Mouse (Mus musculus) MEL (cell line): ENCODE results near the gene Acacb. TPM values are rescaled to one million over a fixed set of nuclear protein-coding genes. Genes with fewer than 3 reads are reported as not detected.

Source experiments
- DNase-seq: peaks from one replicate; pipeline ENCODE4 v3.0.0; 2011; ENCODE audit warnings: low read depth, low spot score
- H3K27ac ChIP-seq: 2 replicates; pipeline ENCODE4 v1.5.1; 2012; ENCODE audit warnings: low read depth, mild to moderate bottlenecking, control low read depth, low read length, moderate library complexity; ENCODE audit not compliant: control insufficient read depth
- H3K27me3 ChIP-seq, 2 experiments: fragments of 150-350 bp in 1 of 2; sonication (generic) in 1 of 2; 2 replicates each; pipeline ENCODE4 v1.6.1; 2012; ENCODE audit warnings: low read length in 2 of 2, mild to moderate bottlenecking in 2 of 2, improper control_type of control experiment in 1 of 2, moderate library complexity in 1 of 2; ENCODE audit not compliant: insufficient read depth in 2 of 2, control insufficient read depth in 1 of 2
- H3K36me3 ChIP-seq, 2 experiments: 2 replicates each; pipeline ENCODE4 v1.6.1; 2012 to 2014; ENCODE audit warnings: low read length in 2 of 2, improper control_type of control experiment in 1 of 2, inconsistent platforms in 1 of 2, mild to moderate bottlenecking in 1 of 2; ENCODE audit not compliant: insufficient read depth in 2 of 2, control insufficient read depth in 1 of 2
- H3K4me1 ChIP-seq, 2 experiments: fragments of 150-350 bp in 1 of 2; sonication (generic) in 1 of 2; 2 replicates each; pipeline ENCODE4 v1.6.1; 2012; ENCODE audit warnings: low read length in 2 of 2, improper control_type of control experiment in 1 of 2, mild to moderate bottlenecking in 1 of 2; ENCODE audit not compliant: insufficient read depth in 2 of 2, control insufficient read depth in 1 of 2
- H3K4me3 ChIP-seq, 2 experiments: fragments of 150-350 bp in 1 of 2; sonication (generic) in 1 of 2; 2 replicates each; pipeline ENCODE4 v1.5.1; 2012; ENCODE audit warnings: low read depth in 2 of 2, low read length in 2 of 2, mild to moderate bottlenecking in 2 of 2, moderate library complexity in 2 of 2, control low read depth in 1 of 2, improper control_type of control experiment in 1 of 2; ENCODE audit not compliant: control insufficient read depth in 1 of 2, insufficient read depth in 1 of 2
- H3K79me2 ChIP-seq: 2 replicates; pipeline ENCODE4 v1.6.1; 2012; ENCODE audit warnings: mild to moderate bottlenecking, low read length, moderate library complexity; ENCODE audit not compliant: control insufficient read depth, poor library complexity, insufficient read depth
- H3K9ac ChIP-seq: 2 replicates; pipeline ENCODE4 v1.6.1; 2012; ENCODE audit warnings: low read depth, mild to moderate bottlenecking, control low read depth, low read length, moderate library complexity; ENCODE audit not compliant: control insufficient read depth, poor library complexity, severe bottlenecking
- H3K9me3 ChIP-seq: fragments of 150-350 bp; sonication (generic); replicated peaks from 2 replicates; pipeline ENCODE4 v1.6.1; 2012; ENCODE audit warnings: mild to moderate bottlenecking, low read length, improper control_type of control experiment, moderate library complexity; ENCODE audit not compliant: insufficient read depth
- BHLHE40 ChIP-seq: IDR thresholded peaks from 2 replicates; pipeline ENCODE4 v1.6.1; 2012; ENCODE audit warnings: low read depth, mild to moderate bottlenecking, inconsistent platforms, low read length, improper control_type of control experiment, borderline replicate concordance
- CHD2 ChIP-seq: IDR thresholded peaks from 2 replicates; pipeline ENCODE4 v1.6.1; 2011; ENCODE audit warnings: low read length, improper control_type of control experiment
- E2F4 ChIP-seq: IDR thresholded peaks from 2 replicates; pipeline ENCODE4 v1.6.1; 2011; ENCODE audit warnings: low read depth, low read length, improper control_type of control experiment, borderline replicate concordance
- EP300 ChIP-seq, 2 experiments: IDR thresholded peaks; 2 replicates each; pipeline ENCODE4 v1.6.1; 2011; ENCODE audit warnings: improper control_type of control experiment in 2 of 2, low read length in 2 of 2, low read depth in 1 of 2, mild to moderate bottlenecking in 1 of 2
- GATA1 ChIP-seq: IDR thresholded peaks from 2 replicates; pipeline ENCODE4 v1.6.1; 2011; ENCODE audit warnings: low read depth, low read length, improper control_type of control experiment
- HCFC1 ChIP-seq: IDR thresholded peaks from 2 replicates; pipeline ENCODE4 v1.6.1; 2012; ENCODE audit warnings: low read depth, mild to moderate bottlenecking, inconsistent platforms, low read length, improper control_type of control experiment, moderate library complexity
- JUND ChIP-seq: IDR thresholded peaks from 2 replicates; pipeline ENCODE4 v1.6.1; 2011; ENCODE audit warnings: low read depth, mild to moderate bottlenecking, improper control_type of control experiment, low read length
- MAFK ChIP-seq: IDR thresholded peaks from 2 replicates; pipeline ENCODE4 v1.6.1; 2011; ENCODE audit warnings: low read depth, mild to moderate bottlenecking, low read length, improper control_type of control experiment, borderline replicate concordance
- MAX ChIP-seq: IDR thresholded peaks from 2 replicates; pipeline ENCODE4 v1.6.1; 2011; ENCODE audit warnings: low read length, improper control_type of control experiment
- MYB ChIP-seq: IDR thresholded peaks from 2 replicates; pipeline ENCODE4 v1.6.1; 2011; ENCODE audit warnings: mild to moderate bottlenecking, low read depth, low read length, improper control_type of control experiment
- MYC ChIP-seq: IDR thresholded peaks from 2 replicates; pipeline ENCODE4 v1.6.1; 2011; ENCODE audit warnings: low read depth, mild to moderate bottlenecking, low read length, improper control_type of control experiment, moderate library complexity
- NELFE ChIP-seq: IDR thresholded peaks from 2 replicates; pipeline ENCODE4 v1.6.1; 2011; ENCODE audit warnings: low read depth, low read length, improper control_type of control experiment
- NRF1 ChIP-seq: IDR thresholded peaks from 2 replicates; pipeline ENCODE4 v1.6.1; 2014; ENCODE audit warnings: low read depth, mild to moderate bottlenecking, inconsistent platforms, low read length, improper control_type of control experiment, moderate library complexity; ENCODE audit not compliant: poor library complexity, insufficient read depth, severe bottlenecking
- POLR2A ChIP-seq, 2 experiments: IDR thresholded peaks; 2 replicates each; pipeline ENCODE4 v1.6.1; 2011 to 2012; ENCODE audit warnings: low read length in 2 of 2, mild to moderate bottlenecking in 2 of 2, control low read depth in 1 of 2, improper control_type of control experiment in 1 of 2, low read depth in 1 of 2, moderate library complexity in 1 of 2; ENCODE audit not compliant: control insufficient read depth in 1 of 2, insufficient read depth in 1 of 2, poor library complexity in 1 of 2
- POLR2AphosphoS2 ChIP-seq: IDR thresholded peaks from 2 replicates; pipeline ENCODE4 v1.6.1; 2011; ENCODE audit warnings: low read length, improper control_type of control experiment
- POLR2AphosphoS5 ChIP-seq: IDR thresholded peaks from 2 replicates; pipeline ENCODE4 v1.6.1; 2012; ENCODE audit warnings: low read depth, borderline replicate concordance, mild to moderate bottlenecking, inconsistent platforms, low read length, moderate library complexity, mixed read lengths
- RAD21 ChIP-seq: IDR thresholded peaks from 2 replicates; pipeline ENCODE4 v1.6.1; 2011; ENCODE audit warnings: mild to moderate bottlenecking, low read depth, low read length, improper control_type of control experiment
- SIN3A ChIP-seq: IDR thresholded peaks from 2 replicates; pipeline ENCODE4 v1.6.1; 2012; ENCODE audit warnings: low read length, improper control_type of control experiment, inconsistent platforms
- TCF12 ChIP-seq: IDR thresholded peaks from 2 replicates; pipeline ENCODE4 v1.6.1; 2014; ENCODE audit warnings: low read depth, mild to moderate bottlenecking, inconsistent platforms, low read length, improper control_type of control experiment, moderate library complexity
- USF1 ChIP-seq: IDR thresholded peaks from 2 replicates; pipeline ENCODE4 v1.6.1; 2014; ENCODE audit warnings: low read depth, mild to moderate bottlenecking, inconsistent platforms, low read length, improper control_type of control experiment, moderate library complexity
- USF2 ChIP-seq, 2 experiments: IDR thresholded peaks; 2 replicates each; pipeline ENCODE4 v1.6.1; 2011 to 2012; ENCODE audit warnings: improper control_type of control experiment in 2 of 2, low read length in 2 of 2, borderline replicate concordance in 1 of 2, inconsistent platforms in 1 of 2, low read depth in 1 of 2, mild to moderate bottlenecking in 1 of 2; ENCODE audit not compliant: insufficient read depth in 1 of 2
- ZC3H11A ChIP-seq: IDR thresholded peaks from 2 replicates; pipeline ENCODE4 v1.6.1; 2012; ENCODE audit warnings: low read depth, mild to moderate bottlenecking, inconsistent platforms, low read length, improper control_type of control experiment
- ZNF384 ChIP-seq: IDR thresholded peaks from 2 replicates; pipeline ENCODE4 v1.6.1; 2012; ENCODE audit warnings: low read depth, mild to moderate bottlenecking, inconsistent platforms, low read length, improper control_type of control experiment
- polyA plus RNA-seq, 2 experiments: library from polyadenylated mRNA; stranded (reverse) in 1 of 2; unstranded in 1 of 2; fragments of >175 nt in 1 of 2; fragments of >200 nt in 1 of 2; gene quantifications; 2 replicates each; pipeline versions ENCODE4 v1.2.1 to v1.2.4; 2012; ENCODE audit warnings: low replicate concordance in 2 of 2, low read depth in 1 of 2; ENCODE audit not compliant: insufficient read length in 2 of 2, insufficient read depth in 1 of 2, missing spikeins in 1 of 2
- total RNA-seq: library from RNA; depleted of rRNA; stranded (reverse); fragments of 300-350 nt; gene quantifications from 2 replicates; pipeline ENCODE4 v1.2.3, GENCODE M21; 2012

Acacb gene
- total and polyA plus RNA-seq, 3 experiments = 2.0 to 5.3 TPM; not detected in 1

GRCm38 (mm10) chr5:114264791-114265190 lies 118.5 kb downstream of the Acacb start:
- DNase-seq = no peak
- Histone ChIP-seq H3K79me2 (no peaks in the 10 kb centered on the region), H3K27me3 (no peaks in the 10 kb centered on the region), H3K27ac (no peak overlapping the region), H3K9me3 (no peaks in the 10 kb centered on the region), H3K4me3 (no peak overlapping the region), H3K9ac (no peak overlapping the region), H3K4me1 (peaks cover 3 to 12% of the 10 kb centered on the region in 2 experiments), H3K36me3 (no peaks in the 10 kb centered on the region; a peak in 1 of 4 replicates)
- TF ChIP-seq NRF1 (no peak), RAD21 (no peak), GATA1 (no peak), NELFE (no peak), MAFK (no peak), MYC (no peak), USF1 (no peak), BHLHE40 (no peak), USF2 (IDR thresholded peaks at IDR 0.05; ENCODE audit: borderline replicate concordance in 1 of 2, insufficient read depth in 1 of 2, low read depth in 1 of 2, low read length in 2 of 2) (no peak), JUND (no peak), ZC3H11A (no peak), HCFC1 (no peak), E2F4 (no peak), POLR2AphosphoS5 (no peak), SIN3A (no peak), TCF12 (no peak), POLR2AphosphoS2 (no peak)

GRCm38 (mm10) chr5:114268646-114269045 lies 122.3 kb downstream of the Acacb start:
- DNase-seq = peak; percentile 86
- no peaks in the 10 kb centered on the region; a peak in 1 of 4 replicates for H3K36me3 ChIP-seq
- H3K9me3 ChIP-seq = no peaks in the 10 kb centered on the region
- H3K9ac ChIP-seq = no peak overlapping the region
- H3K27ac ChIP-seq = no peak overlapping the region
- no peaks in the 10 kb centered on the region for H3K79me2 ChIP-seq
- TF ChIP-seq MYB (0 out of 2 replicates have a peak, but pooled peaks have one; percentile 14), SIN3A (peak; percentile 35; the same call in 1 of the 2 replicates), POLR2A (IDR thresholded peaks at IDR 0.05; ENCODE audit: control insufficient read depth in 1 of 2, insufficient read depth in 1 of 2, low read depth in 1 of 2, low read length in 2 of 2, poor library complexity in 1 of 2) (0 out of 4 replicates have a peak, but pooled peaks of 1 of the 2 experiments have one; percentile 22), CHD2 (no peak), ZNF384 (no peak), MAX (peak; percentile 58), EP300 (IDR thresholded peaks at IDR 0.05; ENCODE audit: low read depth in 1 of 2, low read length in 2 of 2) (0 out of 4 replicates have a peak, but pooled peaks of 1 of the 2 experiments have one; percentile 16)
- H3K4me1 ChIP-seq = peaks cover 3 to 12% of the 10 kb centered on the region in 2 experiments; a peak in 3 of 4 replicates
- no peak overlapping the region for H3K4me3 ChIP-seq
- H3K27me3 ChIP-seq = no peaks in the 10 kb centered on the region
